Mouse (Mus musculus): ENCODE results near the gene Cpsf6.

- no peak for TF ChIP-seq CTCF (IDR thresholded peaks at IDR 0.05; ENCODE audit: low read depth, low read length)
- TF ChIP-seq GATA1 (IDR thresholded peaks at IDR 0.05; ENCODE audit: borderline replicate concordance, low read length): no peak
- no peak for TF ChIP-seq POLR2AphosphoS5 (IDR thresholded peaks at IDR 0.05; ENCODE audit: insufficient replicate concordance, low read depth, low read length)
- no peak for TF ChIP-seq TAL1 (conservative IDR thresholded peaks at IDR 0.05; ENCODE audit: low read depth, low read length)
- TF ChIP-seq GATA2 (IDR thresholded peaks at IDR 0.05; ENCODE audit: borderline replicate concordance, low read depth, low read length): no peak
Observed at GRCm38 (mm10) chr10:117389371-117389740, 9.5 kb upstream of the Cpsf6 start.
